Mouse (Mus musculus): ENCODE results near the gene Ppfibp1.

Gene Ppfibp1

GRCm38 (mm10) chr6:146917396-146917795 lies 29.1 kb downstream of the Ppfibp1 start:
- DNase-seq, result no peak

GRCm38 (mm10) chr6:146918341-146918740 lies 30.1 kb downstream of the Ppfibp1 start:
- peak; percentile 49 for DNase-seq

- no peak for DNase-seq
Observed at GRCm38 (mm10) chr6:146926415-146926980, 38.2 kb downstream of the Ppfibp1 start.

- no peak for DNase-seq
Observed at GRCm38 (mm10) chr6:146928108-146928507, 39.8 kb downstream of the Ppfibp1 start.

GRCm38 (mm10) chr6:146929031-146929430 lies 40.7 kb downstream of the Ppfibp1 start:
- DNase-seq, result no peak

GRCm38 (mm10) chr6:146933123-146933522 lies 44.8 kb downstream of the Ppfibp1 start:
- no peak for DNase-seq

- no peak for DNase-seq
Observed at GRCm38 (mm10) chr6:146935957-146936356, 47.7 kb downstream of the Ppfibp1 start.

GRCm38 (mm10) chr6:146939026-146939425 lies 50.7 kb downstream of the Ppfibp1 start:
- no peak for DNase-seq

- no peak for DNase-seq
Observed at GRCm38 (mm10) chr6:146941505-146942275, 53.4 kb downstream of the Ppfibp1 start.

GRCm38 (mm10) chr6:146944009-146944408 lies 55.7 kb downstream of the Ppfibp1 start:
- DNase-seq, result no peak

GRCm38 (mm10) chr6:146944830-146945229 lies 56.5 kb downstream of the Ppfibp1 start:
- DNase-seq, result no peak

- DNase-seq, result peak; percentile 62
Observed at GRCm38 (mm10) chr6:146946327-146947029, 58.2 kb downstream of the Ppfibp1 start.

GRCm38 (mm10) chr6:146947186-146947585 lies 58.9 kb downstream of the Ppfibp1 start:
- no peak for DNase-seq

- no peak for DNase-seq
Observed at GRCm38 (mm10) chr6:146949682-146950453, 61.6 kb downstream of the Ppfibp1 start.

GRCm38 (mm10) chr6:146950454-146950832 lies 62.2 kb downstream of the Ppfibp1 start:
- DNase-seq, result no peak

- no peak for DNase-seq
Observed at GRCm38 (mm10) chr6:146954258-146954657, 66.0 kb downstream of the Ppfibp1 start, which contains the start of gene 1700034J05Rik. 1700034J05Rik (minus strand) TSS chr6:146954422.

- DNase-seq, result no peak
Observed at GRCm38 (mm10) chr6:146955475-146955874, 67.2 kb downstream of the Ppfibp1 start.

GRCm38 (mm10) chr6:146955896-146956295 lies 67.6 kb downstream of the Ppfibp1 start:
- no peak for DNase-seq

GRCm38 (mm10) chr6:146956961-146957360 lies 68.7 kb downstream of the Ppfibp1 start:
- DNase-seq, result no peak

- no peak for DNase-seq
Observed at GRCm38 (mm10) chr6:146958694-146959093, 70.4 kb downstream of the Ppfibp1 start.

- no peak for DNase-seq
Observed at GRCm38 (mm10) chr6:146959908-146960680, 71.8 kb downstream of the Ppfibp1 start.

- no peak for DNase-seq
Observed at GRCm38 (mm10) chr6:146960956-146961355, 72.7 kb downstream of the Ppfibp1 start.
